Mouse (Mus musculus): ENCODE measurements around the gene Ccdc171. TPM values are rescaled to one million over a fixed set of nuclear protein-coding genes. Genes with fewer than 3 reads are reported as not detected.

Gene Ccdc171
- total RNA-seq, 4 experiments from 2014 or later = 4.1 to 4.5 (median 4.2) TPM

DNA sequence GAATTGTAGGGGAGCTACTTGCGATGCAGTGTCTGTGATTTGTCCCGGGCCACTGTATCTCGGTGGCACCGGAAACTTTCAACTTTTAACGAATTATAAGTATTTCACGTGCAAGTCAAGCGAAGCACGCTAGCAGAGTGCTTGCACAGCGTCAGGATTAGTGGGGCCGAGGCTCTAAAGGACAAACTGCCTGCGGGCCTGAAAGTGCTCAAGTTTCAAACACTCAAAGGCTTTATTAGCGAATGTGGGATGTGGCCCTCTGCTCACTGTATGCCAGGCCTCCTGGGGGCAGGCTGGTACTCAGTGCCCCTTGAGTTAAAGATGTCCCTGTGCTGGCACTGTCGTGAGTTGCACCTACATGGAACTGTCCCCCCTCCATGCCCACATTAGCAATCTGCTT, 266.5 kb downstream of the Ccdc171 start:
- DNase-seq (ENCODE audit: low spot score in 2 of 2) = no peak

DNA sequence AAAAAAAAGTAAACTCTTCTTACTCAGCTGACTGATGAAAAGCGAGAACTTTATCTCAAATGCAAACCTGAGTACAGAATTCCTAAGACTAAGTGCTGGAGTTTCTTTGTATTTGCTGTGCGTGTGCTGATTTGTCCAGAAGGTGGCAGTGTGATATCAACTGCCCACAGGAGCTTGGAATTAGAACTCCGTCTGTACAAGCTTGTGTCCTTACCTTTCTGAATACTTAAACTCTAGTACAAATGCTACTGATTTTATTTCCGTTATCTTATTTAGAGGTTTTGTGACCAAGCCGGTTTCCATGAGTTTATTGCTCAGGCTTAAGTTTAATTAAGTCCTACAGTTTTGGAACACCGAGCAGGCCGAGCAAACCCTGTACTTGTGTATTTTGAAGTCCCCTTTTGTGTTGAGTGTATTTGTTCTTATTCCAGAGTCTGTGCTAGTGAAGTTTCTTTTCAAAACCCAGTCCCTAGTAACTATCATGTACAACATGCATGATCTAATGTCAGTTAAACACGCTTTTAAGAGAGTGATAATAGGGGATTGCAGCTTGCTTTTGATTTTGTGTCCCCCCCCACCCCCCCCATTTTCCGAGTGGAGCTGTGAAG, 269.1 kb downstream of the Ccdc171 start:
- DNase-seq (ENCODE audit: low spot score in 2 of 2) = peak; percentile 30 to 61

DNA sequence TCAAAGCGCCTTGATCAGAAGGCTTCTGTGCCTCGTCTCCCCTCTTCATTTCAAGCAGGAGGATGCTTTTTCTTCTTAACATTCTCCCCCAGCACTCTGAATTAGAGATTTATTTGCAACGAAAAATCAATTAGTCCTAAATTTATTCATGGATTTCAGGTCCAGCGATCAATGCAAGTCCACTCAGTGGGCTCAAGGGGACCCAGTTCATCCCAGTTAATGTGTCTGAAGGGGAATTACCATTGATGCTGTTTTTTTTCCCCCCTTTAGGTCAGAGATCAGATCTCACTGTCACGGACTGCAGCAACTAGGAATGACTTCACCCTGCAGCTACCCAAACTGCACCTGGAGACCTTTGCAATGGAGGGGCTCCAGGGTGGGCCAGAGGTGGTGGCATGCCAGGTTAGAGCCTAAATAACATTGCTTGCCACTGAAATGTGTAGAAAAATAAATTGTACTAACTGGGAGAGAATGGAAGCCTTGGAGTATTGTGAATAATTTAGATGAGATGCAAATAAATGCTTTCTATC, 269.6 kb downstream of the Ccdc171 start:
- no peak for DNase-seq (ENCODE audit: low spot score in 2 of 2)

DNA sequence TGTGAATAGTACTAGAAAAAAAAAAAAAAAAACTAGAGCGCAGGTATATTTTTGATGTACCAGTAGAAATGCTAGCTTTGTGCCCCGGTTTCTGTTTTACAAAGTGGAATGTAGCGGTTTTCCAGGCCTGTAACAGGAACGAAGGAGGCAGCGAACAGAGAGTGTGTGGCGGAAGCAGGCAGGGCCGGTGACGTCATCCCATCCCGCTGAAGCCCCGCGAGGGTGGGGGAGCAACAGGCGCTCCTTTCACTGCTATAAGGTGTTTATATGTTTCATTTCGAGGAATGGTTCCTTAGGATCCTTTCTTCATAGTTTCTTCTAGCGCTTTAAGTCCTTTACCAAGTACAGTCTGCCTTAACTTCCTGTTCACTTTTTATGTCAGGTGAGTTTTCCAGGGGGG, 272.6 kb downstream of the Ccdc171 start:
- DNase-seq (ENCODE audit: low spot score in 2 of 2) = no peak

DNA sequence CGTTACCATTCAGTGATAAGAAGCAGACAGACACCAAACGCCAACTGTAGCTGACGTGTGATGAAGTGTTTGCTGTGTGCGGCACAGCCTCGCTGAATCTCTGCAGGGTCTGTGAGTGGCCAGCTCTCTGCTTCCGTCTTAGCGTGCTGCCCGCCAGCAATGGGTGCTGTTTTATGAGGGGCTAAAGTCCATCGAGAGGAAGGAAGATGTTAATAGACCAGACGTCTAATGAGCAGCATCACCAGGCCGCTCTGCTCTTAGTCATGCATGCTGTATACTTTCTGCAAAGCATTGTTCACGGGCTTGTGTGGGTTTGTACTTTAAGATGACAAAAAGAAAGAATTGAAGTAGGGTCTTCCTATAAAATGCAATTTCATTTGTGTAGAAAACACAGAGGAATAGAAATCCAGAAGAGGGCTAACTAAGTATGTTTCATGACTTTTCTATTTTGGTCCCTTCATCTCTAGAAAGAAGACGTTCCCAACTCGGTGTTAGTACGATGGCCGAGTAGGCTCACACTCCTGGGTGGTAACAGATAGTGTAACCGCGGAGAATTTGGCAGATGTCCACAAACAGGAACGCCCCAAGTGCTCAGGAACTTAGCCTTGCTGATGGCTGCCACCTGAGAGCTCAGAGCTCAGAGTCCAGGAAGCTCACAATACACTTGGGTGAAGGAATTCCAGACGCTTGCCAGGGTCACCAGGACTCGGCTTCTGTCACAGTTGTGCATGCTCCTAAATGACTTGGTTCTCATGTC, 273.5 kb downstream of the Ccdc171 start:
- no peak for DNase-seq (ENCODE audit: low spot score in 2 of 2)

DNA sequence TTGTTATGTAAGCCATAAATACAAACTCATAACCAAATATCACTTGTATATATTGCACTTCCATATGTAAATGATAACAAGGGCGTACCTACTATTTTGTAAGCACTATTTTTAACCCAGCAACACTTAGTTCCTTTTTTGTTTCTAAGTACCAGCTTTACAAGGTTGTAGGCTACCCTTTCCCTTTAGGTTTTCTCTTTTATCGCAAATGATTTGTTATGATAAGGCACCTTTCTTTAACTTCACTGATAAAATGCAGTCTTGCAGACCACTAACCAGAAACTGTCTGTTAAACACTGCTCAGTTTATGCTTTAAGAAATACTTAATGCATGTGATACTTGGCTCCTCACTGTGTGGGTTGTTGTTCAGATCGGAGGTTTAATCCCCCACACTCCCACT, 275.1 kb downstream of the Ccdc171 start:
- DNase-seq (ENCODE audit: low spot score in 2 of 2) = no peak

DNA sequence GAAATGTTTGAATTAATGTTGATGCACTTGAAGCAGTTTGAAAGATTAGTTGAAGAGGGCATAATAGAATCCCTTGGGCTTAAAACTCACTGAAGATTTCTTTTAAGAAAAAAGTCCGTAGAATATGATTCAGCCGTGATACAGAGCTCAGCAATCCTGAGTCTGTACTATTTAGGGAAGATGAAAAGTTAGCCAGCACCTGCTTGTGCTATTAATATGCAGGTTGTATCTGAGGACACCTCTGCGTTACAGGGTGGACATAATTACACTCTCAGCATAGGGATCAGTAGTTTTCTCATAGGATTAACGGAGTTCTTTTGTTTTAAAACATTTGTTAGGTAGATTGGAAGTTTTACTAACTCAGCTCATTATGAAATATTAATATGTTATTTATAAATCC, 291.6 kb downstream of the Ccdc171 start:
- no peak for DNase-seq (ENCODE audit: low spot score in 2 of 2)

DNA sequence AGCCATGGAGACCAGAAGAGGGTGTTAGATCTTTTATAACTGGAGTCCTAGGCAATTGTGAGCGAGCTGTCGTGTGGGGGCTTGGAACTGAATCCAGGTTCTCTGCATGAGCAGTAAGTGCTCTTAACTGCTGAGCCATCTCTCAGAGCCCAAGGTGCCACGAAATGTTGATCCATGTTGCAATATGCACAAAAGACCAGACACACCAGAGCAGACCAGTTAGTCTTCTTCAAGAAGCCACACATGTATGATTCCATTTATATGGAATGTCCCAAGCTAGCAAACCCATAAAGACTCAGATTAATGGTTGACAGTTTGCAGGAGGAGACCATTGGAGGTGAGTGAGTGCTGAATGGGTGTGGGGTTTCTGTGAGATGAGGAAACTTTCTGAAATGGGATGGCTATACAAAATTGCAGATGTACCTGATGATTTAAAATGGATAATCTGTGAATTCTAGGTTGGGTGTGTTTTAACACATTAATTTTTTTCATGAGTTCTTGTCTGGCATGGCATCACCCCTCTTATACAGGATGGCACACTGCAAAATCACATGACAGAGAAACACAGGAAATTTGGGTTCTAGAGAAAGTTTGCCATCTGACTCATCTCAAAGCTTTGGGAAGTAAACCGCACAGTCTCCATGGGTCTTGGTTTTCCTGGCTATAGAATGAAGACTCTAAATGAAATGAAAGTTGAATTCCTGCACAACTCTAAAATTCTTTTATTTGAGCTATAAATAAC, 304.5 kb downstream of the Ccdc171 start:
- DNase-seq (ENCODE audit: low spot score in 2 of 2) = no peak

DNA sequence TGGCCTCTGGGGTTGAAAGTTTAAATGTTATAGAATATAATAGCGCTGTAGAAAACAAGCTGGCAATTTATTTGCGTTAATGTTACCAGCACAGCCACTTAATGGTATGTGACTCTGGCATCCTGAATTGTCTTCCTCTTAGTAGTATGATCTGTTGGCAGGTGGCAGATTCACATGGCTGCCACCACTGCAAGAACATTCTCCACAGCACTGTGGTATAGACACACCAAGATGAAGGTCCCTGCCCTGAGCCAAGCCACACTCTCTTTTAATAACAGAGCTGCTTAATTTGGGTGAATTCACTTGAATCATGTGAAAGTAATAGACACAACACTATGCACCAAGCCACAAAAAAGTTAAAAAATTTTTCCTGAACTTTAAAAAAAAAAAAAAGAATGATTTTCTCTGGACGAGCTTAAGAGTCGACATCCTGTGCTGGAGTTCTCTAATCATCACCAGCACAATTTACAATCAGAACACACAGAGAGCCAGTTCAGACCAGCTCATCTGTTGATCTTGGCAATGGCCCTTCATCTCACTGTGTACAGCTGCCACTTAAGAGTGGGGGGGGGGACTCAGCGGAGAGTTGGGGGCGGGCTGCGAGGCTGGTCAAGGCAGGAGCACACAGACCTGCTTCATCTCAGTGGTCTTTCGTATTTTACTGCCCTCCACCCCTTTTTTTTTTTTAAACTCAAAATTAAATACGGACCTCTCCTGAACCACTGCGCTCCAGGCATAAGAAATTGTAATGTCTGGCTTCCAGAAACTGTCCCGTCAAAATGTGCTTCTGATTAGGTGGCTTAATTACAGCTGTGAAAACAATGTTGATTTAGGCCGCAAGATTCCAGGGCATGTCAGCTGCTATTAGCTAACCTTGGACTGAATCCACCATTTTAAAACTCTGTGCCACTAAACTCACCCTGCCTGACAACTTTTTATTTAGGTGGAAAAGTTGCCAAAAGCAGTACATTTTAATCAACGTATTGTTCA, 305.8 kb downstream of the Ccdc171 start:
- no peak for DNase-seq (ENCODE audit: low spot score in 2 of 2)

DNA sequence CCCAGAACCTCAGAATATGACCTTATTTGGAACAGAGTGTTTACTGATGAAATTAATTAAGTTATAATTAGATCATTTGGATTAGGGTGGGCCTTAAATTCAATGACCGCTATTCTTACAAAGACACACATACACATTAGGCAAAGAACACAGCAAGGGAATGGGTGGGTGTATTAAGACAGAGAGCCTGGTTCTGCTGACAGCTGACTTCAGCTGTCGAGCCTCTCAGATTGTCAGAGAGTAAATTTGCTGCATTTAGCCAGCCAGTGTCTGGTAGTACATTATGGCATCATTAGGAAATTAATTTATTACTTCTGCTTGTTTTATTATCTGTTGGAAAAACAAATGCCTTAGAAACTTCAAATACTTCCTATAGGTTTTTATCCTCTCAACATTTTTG, 313.7 kb downstream of the Ccdc171 start:
- DNase-seq (ENCODE audit: low spot score in 2 of 2) = no peak

DNA sequence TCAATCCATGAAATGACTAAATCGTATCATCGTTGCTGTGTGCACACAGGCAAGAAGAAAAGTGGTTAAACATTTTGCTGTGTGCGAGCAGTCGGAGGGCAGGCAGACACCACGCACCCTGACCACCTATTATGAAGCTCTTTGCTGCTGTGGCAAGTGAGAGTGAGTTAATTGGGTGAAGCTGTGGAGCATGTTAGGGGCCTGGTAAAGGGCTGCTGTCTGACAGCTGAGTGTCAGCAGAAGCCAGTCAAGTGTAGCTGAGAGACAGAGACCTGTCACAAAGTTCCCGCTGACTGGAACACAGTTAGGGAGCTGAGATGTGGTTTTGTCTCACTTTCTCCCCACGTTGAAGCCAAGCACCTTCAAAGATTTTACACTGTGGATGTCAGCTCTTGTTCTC, 321.0 kb downstream of the Ccdc171 start:
- no peak for DNase-seq (ENCODE audit: low spot score in 2 of 2)

DNA sequence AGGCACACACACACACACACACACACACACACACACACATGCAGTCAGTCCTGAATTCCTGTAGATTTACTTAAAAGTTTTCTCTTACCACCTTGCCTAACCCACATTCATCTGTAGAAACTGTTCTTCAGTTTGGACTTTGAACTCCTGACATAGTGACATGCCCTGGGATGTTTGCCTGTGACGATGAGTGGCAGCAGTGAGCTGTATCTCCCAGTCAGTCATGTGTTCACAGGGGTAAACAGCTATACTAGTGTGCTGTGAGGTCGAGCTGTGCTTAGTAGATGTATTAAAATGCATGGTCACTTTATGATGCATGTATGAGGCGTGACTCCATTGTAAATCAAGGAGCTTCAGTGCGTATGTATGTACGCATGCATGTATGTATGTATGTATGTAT, 328.5 kb downstream of the Ccdc171 start:
- DNase-seq (ENCODE audit: low spot score in 2 of 2) = no peak

DNA sequence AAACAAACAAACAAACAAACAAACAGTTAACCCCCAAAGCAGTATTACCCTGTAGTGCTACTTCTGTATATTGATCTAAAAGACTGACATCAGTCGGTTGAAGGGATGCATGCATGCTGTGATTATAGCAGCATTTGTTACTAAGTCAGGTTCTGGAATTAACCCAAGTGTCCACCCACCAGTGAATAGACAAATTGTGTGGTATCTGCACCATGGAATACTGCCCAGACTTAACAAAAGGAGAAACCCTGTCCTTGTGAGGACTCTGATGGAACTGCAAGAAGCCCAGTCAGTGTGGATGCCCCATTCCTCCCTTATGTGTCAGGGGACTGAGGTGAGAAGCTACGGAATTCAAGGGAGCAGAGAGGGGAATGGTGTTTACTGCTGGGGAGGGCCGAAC, 336.4 kb downstream of the Ccdc171 start:
- DNase-seq (ENCODE audit: low spot score in 2 of 2) = peak in 1 of 2 experiments; percentile 6

DNA sequence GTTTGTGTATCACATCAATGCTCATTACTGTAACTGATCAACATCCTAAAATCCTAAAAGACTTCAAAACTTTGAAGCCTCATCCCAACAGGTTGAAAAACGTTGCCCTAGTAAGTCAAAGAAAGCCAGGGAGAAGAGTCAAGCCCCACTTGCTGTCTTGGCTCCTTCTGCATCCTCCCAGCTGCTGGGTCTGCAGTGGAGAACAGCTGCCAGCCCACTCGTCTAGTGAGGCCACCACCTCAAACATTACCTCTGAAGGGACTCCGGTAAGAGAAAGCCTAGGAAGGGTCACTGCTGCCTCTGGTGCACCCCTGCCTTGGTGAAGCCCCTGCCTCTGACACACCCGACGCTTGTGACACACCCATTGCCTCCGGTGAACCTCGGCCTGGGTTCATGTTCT, 336.9 kb downstream of the Ccdc171 start:
- DNase-seq (ENCODE audit: low spot score in 2 of 2) = no peak

DNA sequence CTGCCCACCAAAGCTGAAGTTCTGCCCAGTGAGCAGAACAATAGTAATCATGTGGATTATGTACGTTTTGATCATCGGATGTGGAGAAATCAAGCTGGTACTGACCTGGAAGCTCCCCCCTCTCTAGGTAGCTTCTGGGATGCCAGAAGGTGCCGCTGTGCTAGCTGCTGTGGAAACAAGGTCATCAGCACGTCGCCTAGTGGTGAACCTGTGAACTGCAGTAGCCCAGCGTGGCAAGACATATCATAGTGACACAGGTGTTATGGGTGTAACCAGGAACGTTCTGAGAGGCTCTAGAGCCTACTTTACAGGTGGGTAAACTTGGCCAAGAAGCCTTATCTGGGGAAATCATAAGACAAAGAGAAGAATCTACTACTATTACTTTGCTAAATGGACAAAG, 351.3 kb downstream of the Ccdc171 start:
- DNase-seq (ENCODE audit: low spot score in 2 of 2) = no peak

DNA sequence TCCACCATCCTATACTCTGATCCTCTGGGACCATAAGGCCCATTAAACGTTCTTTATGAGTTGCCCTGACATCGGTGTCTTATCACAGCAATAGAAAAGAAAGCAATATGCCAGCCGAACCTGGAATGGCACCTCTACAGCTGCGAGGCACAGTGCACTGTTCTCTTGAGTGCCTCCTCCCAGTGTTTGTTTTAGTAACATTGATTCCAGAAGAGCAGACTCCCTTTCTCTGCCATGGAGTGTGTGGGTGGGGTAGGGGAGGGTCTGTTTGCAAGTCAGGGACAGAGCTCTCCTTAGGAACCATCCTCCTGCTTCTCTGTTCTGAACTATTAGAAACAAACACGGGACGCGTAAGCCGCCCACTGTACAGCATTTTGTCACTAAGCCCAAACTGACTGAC, 352.9 kb downstream of the Ccdc171 start:
- DNase-seq (ENCODE audit: low spot score in 2 of 2) = no peak

DNA sequence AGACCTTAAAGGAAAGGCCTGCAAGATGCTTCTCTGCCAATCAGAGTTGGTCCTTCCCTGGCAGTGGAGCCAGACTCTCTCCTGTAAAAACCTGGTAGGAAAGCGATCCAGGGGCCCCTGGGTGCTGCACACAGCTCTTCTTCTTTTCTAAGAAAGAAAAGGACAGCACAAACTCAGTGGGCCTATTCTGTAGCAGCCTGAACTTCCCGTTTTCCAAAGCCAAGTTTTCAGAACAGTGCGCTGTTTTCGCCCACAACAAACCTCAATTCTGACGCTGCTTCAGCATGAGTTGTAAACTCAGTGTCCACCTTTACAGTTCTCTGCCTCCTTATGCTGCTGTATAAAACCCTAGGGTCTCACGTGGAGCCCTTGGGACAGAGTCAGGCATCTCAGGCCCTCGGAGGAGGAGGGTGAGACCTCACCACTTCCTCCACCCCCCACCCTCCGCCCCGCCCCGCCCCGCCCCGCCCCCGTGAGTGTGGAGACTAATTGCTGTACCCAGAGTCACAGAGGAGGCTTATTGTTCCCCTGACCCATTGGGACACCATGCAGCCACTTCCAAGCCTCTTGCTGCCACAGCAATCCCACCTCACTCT, 363.2 kb downstream of the Ccdc171 start:
- no peak for DNase-seq (ENCODE audit: low spot score in 2 of 2)

DNA sequence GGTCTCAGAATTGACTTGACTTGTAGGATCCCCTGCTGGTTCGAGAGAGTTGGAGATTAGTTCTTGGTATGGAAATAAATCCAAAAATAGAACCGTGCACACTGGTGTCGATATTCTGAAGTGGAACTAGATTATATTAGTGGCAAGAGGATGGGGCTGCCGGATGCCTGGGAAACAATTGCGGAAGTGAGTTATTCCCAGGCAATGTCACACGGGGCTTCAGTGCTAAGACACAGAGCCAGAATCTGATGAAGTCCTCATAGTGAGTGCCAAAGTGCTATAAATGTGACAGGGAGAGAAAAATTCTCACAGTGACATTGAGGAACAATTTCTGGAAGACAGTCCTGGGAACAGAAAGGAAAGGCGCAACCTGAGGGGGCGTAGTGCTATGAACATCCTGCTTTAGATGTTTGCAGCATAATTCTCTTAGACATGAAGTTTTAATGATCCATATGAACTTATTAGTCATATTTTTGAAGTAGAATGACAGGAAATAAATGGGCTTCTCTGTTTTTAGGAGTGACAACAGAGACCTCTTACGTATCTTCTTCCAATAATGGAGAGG, 376.8 kb downstream of the Ccdc171 start:
- DNase-seq (ENCODE audit: low spot score in 2 of 2) = no peak

Measured in layer of hippocampus, adult 8-10 months (tissue).